Mouse (Mus musculus) brown adipose tissue, adult 24 weeks (tissue): Measurements from ENCODE around the gene Tekt5. TPM values are rescaled to one million over a fixed set of nuclear protein-coding genes. Genes with fewer than 3 reads are reported as not detected.

Source experiments
- polyA plus RNA-seq: library from polyadenylated mRNA; stranded (reverse); fragments of >200 nt; gene quantifications from 2 replicates; pipeline ENCODE4 v1.2.4, GENCODE M21; 2012; ENCODE audit not compliant: missing spikeins, insufficient read depth, insufficient read length

The Tekt5 gene
- polyA plus RNA-seq, 1 experiment = not detected

Other genes starting within 250 kb of the Tekt5 start
- 5.8 and 6.6 TPM in 2 replicates for gene Rpl39l, start 225.3 kb downstream of the Tekt5 start, polyA plus RNA-seq
- not detected in 2 replicates for gene Atf7ip2, start 202.8 kb downstream of the Tekt5 start, polyA plus RNA-seq
- 4.8 and 4.9 TPM in 2 replicates for gene Emp2, start 81.5 kb downstream of the Tekt5 start, polyA plus RNA-seq
- 11.2 and 17.6 TPM in 2 replicates for gene Nubp1, start 16.5 kb upstream of the Tekt5 start, polyA plus RNA-seq
- gene Tvp23a, start 51.9 kb upstream of the Tekt5 start, polyA plus RNA-seq = 0.87 TPM in 1 of 2 replicates, not detected in the other
- gene Ciita, start 84.6 kb upstream of the Tekt5 start, polyA plus RNA-seq = 0.67 and 1.3 TPM in 2 replicates
- gene Dexi, start 147.6 kb upstream of the Tekt5 start, polyA plus RNA-seq = 12.4 and 13.4 TPM in 2 replicates
- 25.4 and 29.0 TPM in 2 replicates for gene Clec16a, start 149.8 kb upstream of the Tekt5 start, polyA plus RNA-seq